Mouse (Mus musculus) CD4-positive, CD25-positive, alpha-beta regulatory T cell (primary cell): Measurements from ENCODE around the gene Olfr1394. TPM values are rescaled to one million over a fixed set of nuclear protein-coding genes. Genes with fewer than 3 reads are reported as not detected.

Experiments used
- polyA plus RNA-seq: library from polyadenylated mRNA; unstranded; fragments of 100-300 nt; shearing (Covaris generic); gene quantifications from one replicate; pipeline ENCODE4 v1.2.1, GENCODE M21; 2017

Gene Olfr1394
- not detected for polyA plus RNA-seq

GRCm38 (mm10) chr11:49154077-49154476 is at the start of gene Olfr1394:
TSS of gene Olfr1394 (plus strand) at chr11:49154377.

GRCm38 (mm10) chr11:49114774-49115173 is 39.4 kb upstream of the Olfr1394 start, which contains the start of gene Olfr1396:
TSS of gene Olfr1396 (minus strand) at chr11:49114874.

GRCm38 (mm10) chr11:49141974-49142373 is 12.2 kb upstream of the Olfr1394 start, which contains the start of gene Olfr1395:
TSS of gene Olfr1395 (plus strand) at chr11:49142274.

GRCm38 (mm10) chr11:49186955-49187488 is 32.8 kb downstream of the Olfr1394 start, which contains the start of gene Btnl9:
TSS of gene Btnl9 (minus strand) at chr11:49187159.

GRCm38 (mm10) chr11:49203129-49203768 is 49.1 kb downstream of the Olfr1394 start, which contains the start of gene Zfp62:
TSS of gene Zfp62 (plus strand) at chr11:49203292.

Other genes starting within 250 kb of the Olfr1394 start
- gene Psme2b, start 208.2 kb upstream of the Olfr1394 start, polyA plus RNA-seq = 224 TPM
- 1.0 TPM for gene Olfr56, start 175.5 kb upstream of the Olfr1394 start, polyA plus RNA-seq
- 215 TPM for gene 9930111J21Rik1, start 175.0 kb upstream of the Olfr1394 start, polyA plus RNA-seq
- gene Gm12185, start 162.2 kb upstream of the Olfr1394 start, polyA plus RNA-seq = 5.1 TPM
- gene Tgtp1, start 160.2 kb upstream of the Olfr1394 start, polyA plus RNA-seq = 197 TPM
- gene 9930111J21Rik2, start 103.1 kb upstream of the Olfr1394 start, polyA plus RNA-seq = 116 TPM
- 249 TPM for gene Tgtp2, start 90.2 kb upstream of the Olfr1394 start, polyA plus RNA-seq
- gene Ifi47, start 77.8 kb upstream of the Olfr1394 start, polyA plus RNA-seq = 436 TPM
- not detected for gene Olfr1396, start 39.5 kb upstream of the Olfr1394 start, polyA plus RNA-seq
- not detected for gene Olfr1395, start 12.1 kb upstream of the Olfr1394 start, polyA plus RNA-seq
- not detected for gene Btnl9, start 32.8 kb downstream of the Olfr1394 start, polyA plus RNA-seq
- gene Zfp62, start 48.9 kb downstream of the Olfr1394 start, polyA plus RNA-seq = 59.5 TPM
- gene Mgat1, start 89.8 kb downstream of the Olfr1394 start, polyA plus RNA-seq = 95.9 TPM
- 0.08 TPM for gene Olfr1393, start 123.9 kb downstream of the Olfr1394 start, polyA plus RNA-seq
- not detected for gene Olfr1392, start 130.9 kb downstream of the Olfr1394 start, polyA plus RNA-seq
- gene Olfr10, start 150.4 kb downstream of the Olfr1394 start, polyA plus RNA-seq = not detected
- gene Olfr1391, start 168.4 kb downstream of the Olfr1394 start, polyA plus RNA-seq = not detected
- not detected for gene Olfr1390, start 180.8 kb downstream of the Olfr1394 start, polyA plus RNA-seq